Mouse (Mus musculus): ENCODE measurements around the gene Olfr611. TPM values are rescaled to one million over a fixed set of nuclear protein-coding genes. Genes with fewer than 3 reads are reported as not detected.

Gene Olfr611
- polyA plus RNA-seq (2017; shearing (Covaris generic)), result not detected

DNA sequence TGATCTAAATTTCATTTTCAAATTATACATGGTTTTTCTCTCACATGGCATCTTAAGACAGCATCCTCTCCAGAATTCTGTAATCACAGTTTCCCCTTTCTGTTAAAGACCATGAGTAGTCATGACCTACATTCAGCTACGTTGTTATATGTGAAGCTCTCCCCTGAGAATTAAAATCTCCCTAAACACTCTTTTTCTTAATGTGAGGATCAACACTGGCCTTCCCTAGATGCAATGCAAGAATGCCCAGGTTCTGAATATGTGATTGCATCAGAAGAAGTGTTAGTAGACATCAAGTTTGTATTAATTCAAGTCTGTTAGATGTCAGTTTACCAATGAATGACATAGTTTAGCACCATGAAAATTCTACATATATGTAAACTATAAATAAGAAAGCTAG is at the start of gene Olfr611:
Gene Olfr611 (minus strand): TSS at position 101 of the 400 bp plus-strand sequence.

GRCm38 (mm10) chr7:103569043-103569442 is 48.4 kb upstream of the Olfr611 start, which contains the start of gene Olfr616:
Olfr616 (minus strand) TSS chr7:103569143.

DNA sequence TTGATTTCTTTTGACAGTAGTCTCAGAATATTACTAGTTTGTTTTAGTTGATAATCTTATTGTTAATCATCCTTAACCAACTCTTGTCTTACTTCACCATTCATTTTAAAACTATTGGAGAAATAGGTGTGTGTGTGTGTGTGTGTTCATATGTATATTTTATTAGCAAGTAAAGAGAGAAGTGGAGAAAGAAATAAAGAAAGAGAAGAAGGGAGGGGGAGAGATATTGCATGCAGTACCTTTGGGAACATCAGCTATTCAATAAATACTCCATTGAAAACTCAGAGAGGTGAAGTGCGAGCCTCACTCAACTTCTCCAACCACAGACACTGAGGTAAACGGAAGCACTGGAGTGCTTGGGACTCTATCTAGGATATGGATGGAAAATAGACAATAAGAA is 35.1 kb upstream of the Olfr611 start, which contains the start of gene Olfr615:
Gene Olfr615 (plus strand): TSS at position 301 of the 400 bp plus-strand sequence.

GRCm38 (mm10) chr7:103547774-103548173 is 27.1 kb upstream of the Olfr611 start, which contains the start of gene Olfr613:
Olfr613 (plus strand) TSS chr7:103548074.

DNA sequence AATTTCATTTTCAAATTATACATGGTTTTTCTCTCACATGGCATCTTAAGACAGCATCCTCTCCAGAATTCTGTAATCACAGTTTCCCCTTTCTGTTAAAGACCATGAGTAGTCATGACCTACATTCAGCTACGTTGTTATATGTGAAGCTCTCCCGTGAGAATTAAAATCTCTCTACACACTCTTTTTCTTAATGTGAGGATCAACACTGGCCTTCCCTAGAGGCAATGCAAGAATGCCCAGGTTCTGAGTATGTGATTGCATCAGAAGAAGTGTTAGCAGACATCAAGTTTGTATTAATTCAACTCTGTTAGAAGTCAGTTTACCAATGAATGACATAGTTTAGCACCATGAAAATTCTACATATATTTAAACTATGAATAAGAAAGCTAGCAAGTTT is 22.0 kb upstream of the Olfr611 start, which contains the start of gene Olfr612:
Gene Olfr612 (minus strand): TSS at position 101 of the 400 bp plus-strand sequence.

GRCm38 (mm10) chr7:103512022-103512421 is 8.6 kb downstream of the Olfr611 start, which contains the start of gene Olfr610:
Olfr610 (minus strand) TSS chr7:103512122.

DNA sequence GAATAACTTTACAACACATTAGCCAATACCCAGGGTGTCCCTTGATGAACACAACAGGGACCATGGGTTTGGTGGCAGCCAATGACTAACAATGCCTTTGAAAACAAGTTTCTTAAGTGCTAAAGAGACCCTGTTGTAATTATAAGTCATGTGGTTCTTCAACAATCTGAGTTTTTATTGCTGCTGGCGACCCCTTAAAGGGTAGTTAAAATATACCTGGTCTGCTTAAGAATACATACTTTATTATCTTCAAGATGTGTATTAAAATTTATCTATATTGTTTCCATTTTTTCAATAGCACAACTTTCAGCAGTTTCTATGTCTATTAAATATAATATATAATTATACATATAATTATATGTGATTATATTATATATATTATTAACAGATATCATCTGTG is 22.7 kb downstream of the Olfr611 start, which contains the start of gene Olfr609:
Gene Olfr609 (minus strand): TSS at position 101 of the 400 bp plus-strand sequence.

DNA sequence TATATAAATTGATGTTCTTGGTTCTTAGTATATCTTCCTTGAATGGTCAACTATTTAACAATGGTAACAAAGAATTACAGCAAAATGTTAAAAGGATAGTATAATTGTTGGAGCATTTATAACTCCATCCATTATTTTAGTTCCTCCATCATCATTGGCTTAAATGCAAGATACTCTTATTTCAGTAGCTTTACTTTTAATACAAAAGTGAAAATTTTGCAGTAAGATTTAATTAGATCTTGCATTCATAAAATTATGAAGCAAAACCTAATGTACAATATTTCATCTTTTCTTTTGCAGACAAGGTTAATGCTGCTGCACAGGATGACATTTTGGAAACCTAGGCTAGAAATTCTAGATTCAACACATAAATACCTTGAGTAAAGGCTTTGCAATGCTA is 51.1 kb downstream of the Olfr611 start, which contains the start of gene Olfr608:
Gene Olfr608 (plus strand): TSS at position 301 of the 400 bp plus-strand sequence.

Other genes starting within 250 kb of the Olfr611 start
- not detected for gene Olfr596, start 215.2 kb downstream of the Olfr611 start, polyA plus RNA-seq (2017; shearing (Covaris generic))
- 0.11 TPM for gene Olfr597, start 204.5 kb downstream of the Olfr611 start, polyA plus RNA-seq (2017; shearing (Covaris generic))
- not detected for gene Olfr598, start 197.3 kb downstream of the Olfr611 start, polyA plus RNA-seq (2017; shearing (Covaris generic))
- gene Olfr599, start 184.9 kb downstream of the Olfr611 start, polyA plus RNA-seq (2017; shearing (Covaris generic)), result not detected
- gene Olfr600, start 171.2 kb downstream of the Olfr611 start, polyA plus RNA-seq (2017; shearing (Covaris generic)), result 0.19 TPM
- gene Olfr601, start 158.2 kb downstream of the Olfr611 start, polyA plus RNA-seq (2017; shearing (Covaris generic)), result 0.16 TPM
- gene Olfr603, start 134.7 kb downstream of the Olfr611 start, polyA plus RNA-seq (2017; shearing (Covaris generic)), result not detected
- gene Usp17lc, start 105.8 kb downstream of the Olfr611 start, polyA plus RNA-seq (2017; shearing (Covaris generic)), result not detected
- gene Olfr605, start 75.4 kb downstream of the Olfr611 start, polyA plus RNA-seq (2017; shearing (Covaris generic)), result not detected
- gene Olfr606, start 71.8 kb downstream of the Olfr611 start, polyA plus RNA-seq (2017; shearing (Covaris generic)), result not detected
- 0.07 TPM for gene Olfr607, start 56.7 kb downstream of the Olfr611 start, polyA plus RNA-seq (2017; shearing (Covaris generic))
- not detected for gene Olfr608, start 51.0 kb downstream of the Olfr611 start, polyA plus RNA-seq (2017; shearing (Covaris generic))
- not detected for gene Olfr609, start 22.8 kb downstream of the Olfr611 start, polyA plus RNA-seq (2017; shearing (Covaris generic))
- not detected for gene Olfr610, start 8.7 kb downstream of the Olfr611 start, polyA plus RNA-seq (2017; shearing (Covaris generic))
- not detected for gene Olfr612, start 21.9 kb upstream of the Olfr611 start, polyA plus RNA-seq (2017; shearing (Covaris generic))
- gene Olfr613, start 27.2 kb upstream of the Olfr611 start, polyA plus RNA-seq (2017; shearing (Covaris generic)), result not detected
- gene Olfr615, start 35.2 kb upstream of the Olfr611 start, polyA plus RNA-seq (2017; shearing (Covaris generic)), result not detected
- gene Olfr616, start 48.3 kb upstream of the Olfr611 start, polyA plus RNA-seq (2017; shearing (Covaris generic)), result not detected
- not detected for gene Olfr617, start 52.2 kb upstream of the Olfr611 start, polyA plus RNA-seq (2017; shearing (Covaris generic))
- gene Olfr618, start 69.3 kb upstream of the Olfr611 start, polyA plus RNA-seq (2017; shearing (Covaris generic)), result not detected
- gene Olfr619, start 79.7 kb upstream of the Olfr611 start, polyA plus RNA-seq (2017; shearing (Covaris generic)), result not detected
- gene Olfr620, start 91.7 kb upstream of the Olfr611 start, polyA plus RNA-seq (2017; shearing (Covaris generic)), result 0.11 TPM
- gene Olfr622, start 121.9 kb upstream of the Olfr611 start, polyA plus RNA-seq (2017; shearing (Covaris generic)), result not detected
- gene Olfr623, start 142.9 kb upstream of the Olfr611 start, polyA plus RNA-seq (2017; shearing (Covaris generic)), result not detected
- 0.02 TPM for gene Olfr624, start 150.3 kb upstream of the Olfr611 start, polyA plus RNA-seq (2017; shearing (Covaris generic))
- gene Olfr625-ps1, start 161.9 kb upstream of the Olfr611 start, polyA plus RNA-seq (2017; shearing (Covaris generic)), result not detected
- gene Olfr243, start 193.8 kb upstream of the Olfr611 start, polyA plus RNA-seq (2017; shearing (Covaris generic)), result not detected
- not detected for gene Olfr628, start 209.5 kb upstream of the Olfr611 start, polyA plus RNA-seq (2017; shearing (Covaris generic))
- gene Olfr629, start 224.1 kb upstream of the Olfr611 start, polyA plus RNA-seq (2017; shearing (Covaris generic)), result not detected
- gene Olfr630, start 236.5 kb upstream of the Olfr611 start, polyA plus RNA-seq (2017; shearing (Covaris generic)), result not detected